Mouse (Mus musculus): ENCODE data around the gene Hsd17b11. TPM values are rescaled to one million over a fixed set of nuclear protein-coding genes. Genes with fewer than 3 reads are reported as not detected.

Hsd17b11 gene
- polyA plus RNA-seq, 1 experiment from 2014 or later = 3.5 TPM

GRCm38 (mm10) chr5:103939856-103940255 is 81.9 kb downstream of the Hsd17b11 start:
- H3K9ac ChIP-seq = no peak overlapping the region
- H3K9me3 ChIP-seq (ENCODE audit: control insufficient read depth, low read length) = no peaks in the 10 kb centered on the region
- no peaks in the 10 kb centered on the region for H3K36me3 ChIP-seq (replicated peaks; ENCODE audit: control insufficient read depth, insufficient read depth)
- peaks cover 18% of the 10 kb centered on the region for H3K27me3 ChIP-seq (ENCODE audit: control insufficient read depth, insufficient read depth, low read length)
- no peak for DNase-seq (ENCODE audit: low spot score)
- H3K4me1 ChIP-seq (replicated peaks; ENCODE audit: control insufficient read depth, insufficient read depth, low read length) = peaks cover 11% of the 10 kb centered on the region
- H3K27ac ChIP-seq = no peak overlapping the region
- 59% methylated on average over 1 of the region's 1 CpGs for WGBS
- no peak overlapping the region for H3K4me2 ChIP-seq (replicated peaks)
- no peak for ATAC-seq (ENCODE audit: low FRiP score)
- no peak overlapping the region for H3K4me3 ChIP-seq (replicated peaks; ENCODE audit: low read length)

Small RNA genes within 50 kb of the gene (microRNA-seq; reads per million reads assigned to microRNA genes)
- gene Mir5619 = 4.2 reads per million, percentile 19 among the genes with 10 or more reads in this experiment

Other genes with a start within 250 kb of the Hsd17b11 start
- gene Klhl8, start 110.7 kb downstream of the Hsd17b11 start, polyA plus RNA-seq (2014; fragmentation: Nextera tagmentation; extraction: Ambion mirVana) = 45.4 and 47.5 TPM in 2 replicates
- gene Hsd17b13, start 44.5 kb downstream of the Hsd17b11 start, polyA plus RNA-seq (2014; fragmentation: Nextera tagmentation; extraction: Ambion mirVana) = not detected in 2 replicates
- 63.8 and 67.2 TPM in 2 replicates for gene Nudt9, start 24.4 kb upstream of the Hsd17b11 start, polyA plus RNA-seq (2014; fragmentation: Nextera tagmentation; extraction: Ambion mirVana)
- gene Gm17660, start 55.7 kb upstream of the Hsd17b11 start, polyA plus RNA-seq (2014; fragmentation: Nextera tagmentation; extraction: Ambion mirVana) = not detected in 2 replicates
- gene Sparcl1, start 91.8 kb upstream of the Hsd17b11 start, polyA plus RNA-seq (2014; fragmentation: Nextera tagmentation; extraction: Ambion mirVana) = 286 and 356 TPM in 2 replicates
- gene Dspp, start 148.8 kb upstream of the Hsd17b11 start, polyA plus RNA-seq (2014; fragmentation: Nextera tagmentation; extraction: Ambion mirVana) = not detected in 2 replicates
- 0.21 and 0.23 TPM in 2 replicates for gene Dmp1, start 180.7 kb upstream of the Hsd17b11 start, polyA plus RNA-seq (2014; fragmentation: Nextera tagmentation; extraction: Ambion mirVana)

All from hindbrain, embryonic 14.5 days (tissue).